Mouse (Mus musculus): Measurements from ENCODE around the gene Aspscr1. TPM values are rescaled to one million over a fixed set of nuclear protein-coding genes. Genes with fewer than 3 reads are reported as not detected.

Aspscr1 gene
- polyA plus RNA-seq, 1 experiment: 95.8 TPM

- Histone ChIP-seq H3K4me3 (replicated peaks; ENCODE audit: extremely low read depth, low read depth, low read length) (no peak overlapping the region), H3K4me1 (ENCODE audit: control insufficient read depth, insufficient read depth, low read length) (peaks cover 9% of the 10 kb centered on the region)
- peak; percentile 17 for DNase-seq
- 87% methylated on average over 13 of the region's 13 CpGs for WGBS
- no peak for TF ChIP-seq CTCF (IDR thresholded peaks at IDR 0.05; ENCODE audit: insufficient read depth, low read length)
- 0 out of 2 replicates have a peak, but pooled peaks have one; percentile 17 for TF ChIP-seq POLR2A (IDR thresholded peaks at IDR 0.05; ENCODE audit: borderline replicate concordance, extremely low read depth, low read depth, low read length)
Measured at GRCm38 (mm10) chr11:120719841-120720376, 47.1 kb downstream of the Aspscr1 start.

DNA sequence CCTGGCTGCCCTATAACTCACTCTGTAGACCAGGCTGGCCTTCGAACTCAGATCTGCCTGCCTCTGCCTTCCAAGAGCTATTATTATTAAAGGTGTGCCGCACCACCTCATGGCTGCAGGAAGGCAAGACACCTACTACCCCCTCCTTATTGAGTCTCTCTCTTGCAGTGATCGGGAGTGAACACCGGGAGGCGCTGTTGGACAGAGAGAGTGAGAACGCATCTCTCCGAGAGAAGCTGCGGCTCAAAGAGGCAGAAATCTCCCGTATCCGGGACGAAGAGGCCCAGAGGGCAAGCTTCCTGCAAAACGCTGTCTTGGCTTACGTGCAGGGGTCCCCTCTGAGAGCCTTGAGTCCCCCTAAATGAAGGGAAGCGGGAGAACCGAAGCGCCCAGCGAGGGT, 47.7 kb downstream of the Aspscr1 start:
- DNase-seq: peak; percentile 91
- peaks cover 9% of the 10 kb centered on the region for H3K4me1 ChIP-seq (ENCODE audit: control insufficient read depth, insufficient read depth, low read length)
- H3K4me3 ChIP-seq (replicated peaks; ENCODE audit: extremely low read depth, low read depth, low read length): no peak overlapping the region
- TF ChIP-seq POLR2A (IDR thresholded peaks at IDR 0.05; ENCODE audit: borderline replicate concordance, extremely low read depth, low read depth, low read length) (no peak), CTCF (IDR thresholded peaks at IDR 0.05; ENCODE audit: insufficient read depth, low read length) (peak; percentile 97)
- 12% methylated on average over 17 of the region's 17 CpGs for WGBS

DNA sequence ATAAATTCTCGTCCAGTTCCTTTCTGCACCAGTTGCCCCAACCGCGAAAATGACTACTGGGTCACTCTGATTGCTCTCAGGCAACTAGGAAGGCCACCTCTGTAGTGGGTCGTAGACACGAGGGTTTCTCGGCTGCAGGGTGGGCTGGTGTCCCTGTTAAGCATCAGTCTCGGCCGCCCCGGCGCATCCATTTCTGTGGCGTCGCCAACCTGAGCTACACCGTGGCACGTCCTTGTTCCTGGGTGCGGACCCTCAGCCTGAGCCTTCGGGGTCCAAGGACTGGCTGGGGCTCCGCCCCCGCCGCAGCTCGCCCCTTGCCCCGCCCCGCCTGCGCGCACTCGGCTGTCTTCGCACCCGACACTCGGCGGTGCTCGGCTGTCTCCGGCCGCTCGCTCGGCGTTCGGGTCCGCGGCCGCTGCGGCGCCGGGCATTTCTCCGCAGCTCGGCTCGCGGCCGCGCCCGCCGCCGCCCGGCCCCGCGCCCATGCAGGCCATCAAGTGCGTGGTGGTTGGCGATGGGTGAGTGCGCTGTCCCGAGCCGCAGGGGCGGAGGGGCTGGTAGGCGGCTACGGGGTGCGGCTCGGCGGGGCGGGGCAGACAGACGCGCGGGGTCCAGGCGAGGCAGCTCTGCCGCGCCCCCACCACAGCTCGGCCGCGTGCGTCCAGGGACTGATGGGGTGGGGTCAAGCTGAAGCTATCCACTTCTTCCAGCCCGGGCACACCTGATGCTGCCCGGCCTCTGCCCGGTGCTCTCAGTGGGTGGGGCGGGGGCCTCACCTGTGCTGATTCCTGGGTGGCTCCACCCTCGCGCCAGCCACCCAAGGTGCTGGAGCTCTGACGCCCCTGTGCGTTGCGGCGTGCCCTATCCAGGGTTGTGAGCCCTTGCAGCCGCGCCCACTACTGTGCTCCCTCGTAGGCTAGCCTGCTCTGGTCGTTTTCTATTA, 48.6 kb downstream of the Aspscr1 start, which contains the start of gene Rac3:
Gene Rac3 (plus strand): TSS at position 347 of the 943 bp plus-strand sequence.
- Histone ChIP-seq H3K4me1 (ENCODE audit: control insufficient read depth, insufficient read depth, low read length) (peaks cover 11% of the 10 kb centered on the region), H3K4me3 (replicated peaks; ENCODE audit: extremely low read depth, low read depth, low read length) (peak within 1 kb of the TSS; percentile 47)
- no peak for TF ChIP-seq CTCF (IDR thresholded peaks at IDR 0.05; ENCODE audit: insufficient read depth, low read length)
- no peak for TF ChIP-seq POLR2A (IDR thresholded peaks at IDR 0.05; ENCODE audit: borderline replicate concordance, extremely low read depth, low read depth, low read length)
- under 1% methylated on average over 90 of the region's 90 CpGs for WGBS
- peak; percentile 67 for DNase-seq

DNA sequence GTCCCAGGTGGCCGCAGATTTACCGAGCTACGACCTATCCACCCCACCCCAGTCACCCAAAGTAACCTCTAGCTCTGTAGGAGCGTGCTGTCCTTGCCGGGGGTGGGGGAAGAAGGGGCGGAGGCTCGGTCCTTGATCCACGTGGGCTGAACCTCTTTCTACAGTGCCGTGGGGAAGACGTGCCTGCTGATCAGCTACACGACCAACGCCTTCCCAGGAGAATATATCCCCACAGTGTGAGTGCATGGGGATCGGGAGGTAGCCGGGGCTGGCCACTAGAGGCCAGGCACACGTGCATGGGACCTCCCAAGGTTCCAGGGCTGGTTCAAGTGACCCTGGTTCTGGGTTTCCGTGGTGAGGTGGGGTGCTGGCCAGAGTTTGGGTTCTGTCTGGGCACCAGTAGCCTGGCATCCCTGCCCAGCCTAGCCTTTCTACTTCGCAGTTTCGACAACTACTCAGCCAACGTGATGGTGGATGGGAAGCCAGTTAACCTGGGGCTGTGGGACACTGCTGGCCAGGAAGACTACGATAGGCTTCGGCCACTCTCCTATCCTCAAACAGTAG, 49.4 kb downstream of the Aspscr1 start:
- H3K4me3 ChIP-seq (replicated peaks; ENCODE audit: extremely low read depth, low read depth, low read length): peak overlapping the region; percentile 47
- DNase-seq: peak; percentile 33

GRCm38 (mm10) chr11:120722761-120723382, 50.1 kb downstream of the Aspscr1 start:
- TF ChIP-seq CTCF (IDR thresholded peaks at IDR 0.05; ENCODE audit: insufficient read depth, low read length) (no peak), POLR2A (IDR thresholded peaks at IDR 0.05; ENCODE audit: borderline replicate concordance, extremely low read depth, low read depth, low read length) (peak; percentile 4; the same call in 1 of the 2 replicates)
- Histone ChIP-seq H3K4me1 (ENCODE audit: control insufficient read depth, insufficient read depth, low read length) (peaks cover 12% of the 10 kb centered on the region), H3K4me3 (replicated peaks; ENCODE audit: extremely low read depth, low read depth, low read length) (peak overlapping the region; percentile 2)
- peak; percentile 46 for DNase-seq
- 74% methylated on average over 11 of the region's 11 CpGs for WGBS

More for the DNA sequence above, 49.4 kb downstream of the Aspscr1 start:
- TF ChIP-seq CTCF (IDR thresholded peaks at IDR 0.05; ENCODE audit: insufficient read depth, low read length) (no peak), POLR2A (IDR thresholded peaks at IDR 0.05; ENCODE audit: borderline replicate concordance, extremely low read depth, low read depth, low read length) (no peak; the same call in 1 of the 2 replicates)
- H3K4me1 ChIP-seq (ENCODE audit: control insufficient read depth, insufficient read depth, low read length): peaks cover 12% of the 10 kb centered on the region
- 16% methylated on average over 21 of the region's 21 CpGs for WGBS

GRCm38 (mm10) chr11:120723509-120723908, 50.7 kb downstream of the Aspscr1 start:
- Histone ChIP-seq H3K4me3 (replicated peaks; ENCODE audit: extremely low read depth, low read depth, low read length) (no peak overlapping the region), H3K4me1 (ENCODE audit: control insufficient read depth, insufficient read depth, low read length) (peaks cover 12% of the 10 kb centered on the region)
- DNase-seq: peak; percentile 26
- TF ChIP-seq CTCF (IDR thresholded peaks at IDR 0.05; ENCODE audit: insufficient read depth, low read length) (no peak), POLR2A (IDR thresholded peaks at IDR 0.05; ENCODE audit: borderline replicate concordance, extremely low read depth, low read depth, low read length) (peak; percentile 8; the same call in 1 of the 2 replicates)
- WGBS: 75% methylated on average over 7 of the region's 7 CpGs

DNA sequence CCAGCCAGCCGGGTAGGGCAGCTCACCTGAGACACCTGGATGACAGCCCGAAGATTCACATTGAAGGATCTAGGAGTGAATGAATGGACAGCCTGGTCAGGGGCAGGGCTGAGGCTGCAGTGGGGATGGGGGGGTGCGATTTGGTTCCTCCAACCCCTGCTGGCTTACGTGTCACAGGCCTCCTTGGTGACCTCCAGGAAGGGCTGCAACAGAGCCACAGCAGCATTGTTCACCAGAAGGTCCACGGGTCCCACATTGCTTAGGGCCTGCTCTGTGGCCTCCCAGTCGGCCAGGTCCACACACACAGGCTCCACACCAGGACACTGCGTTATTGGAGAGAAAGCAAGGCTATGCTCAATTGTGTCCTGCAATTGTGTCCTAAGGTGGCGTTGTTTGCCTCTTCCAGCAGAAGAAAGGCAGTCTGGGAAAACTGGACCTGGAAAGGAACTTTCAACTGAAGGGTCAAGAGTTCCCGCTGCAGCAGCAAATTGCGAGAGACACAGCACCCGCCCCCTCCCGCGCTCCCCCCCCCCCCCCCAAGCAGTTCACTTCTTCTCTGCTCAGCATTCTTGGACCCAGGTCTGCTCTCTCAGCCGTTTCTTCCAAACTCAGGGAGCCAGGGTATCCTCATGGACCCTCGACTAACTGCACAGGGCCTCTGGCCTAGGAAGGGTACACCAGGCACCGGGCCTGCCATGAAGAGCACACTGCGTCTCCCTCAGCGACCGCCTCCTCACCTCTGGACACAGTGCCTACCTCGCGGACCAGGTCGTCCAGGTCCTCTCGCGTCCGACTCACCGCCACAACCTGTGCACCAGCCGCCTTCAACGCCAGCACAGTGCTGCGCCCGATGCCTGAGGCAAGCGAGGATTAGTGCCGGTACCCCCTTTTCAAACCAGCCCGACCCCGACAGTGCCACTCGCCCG, 53.7 kb downstream of the Aspscr1 start:
- Histone ChIP-seq H3K4me1 (ENCODE audit: control insufficient read depth, insufficient read depth, low read length) (peaks cover 9% of the 10 kb centered on the region), H3K4me3 (replicated peaks; ENCODE audit: extremely low read depth, low read depth, low read length) (peak overlapping the region; percentile 89)
- peak; percentile 46 for DNase-seq
- 20% methylated on average over 36 of the region's 36 CpGs for WGBS
- TF ChIP-seq POLR2A (IDR thresholded peaks at IDR 0.05; ENCODE audit: borderline replicate concordance, extremely low read depth, low read depth, low read length) (peak; percentile 44; the same call in 1 of the 2 replicates), CTCF (IDR thresholded peaks at IDR 0.05; ENCODE audit: insufficient read depth, low read length) (no peak)

- peak; percentile 88 for DNase-seq
Measured at GRCm38 (mm10) chr11:120727169-120727527, 54.4 kb downstream of the Aspscr1 start, which contains the start of gene Dcxr. TSS of gene Dcxr (minus strand) at chr11:120727281.

More at GRCm38 (mm10) chr11:120727169-120727527, 54.4 kb downstream of the Aspscr1 start, which contains the start of gene Dcxr:
- Histone ChIP-seq H3K4me1 (ENCODE audit: control insufficient read depth, insufficient read depth, low read length) (peaks cover 4% of the 10 kb centered on the region; the same call in 1 of the 2 replicates), H3K4me3 (replicated peaks; ENCODE audit: extremely low read depth, low read depth, low read length) (peak within 1 kb of the TSS; percentile 89)
- peak; percentile 53 for TF ChIP-seq CTCF (IDR thresholded peaks at IDR 0.05; ENCODE audit: insufficient read depth, low read length)
- peak; percentile 87; the same call in 1 of the 2 replicates for TF ChIP-seq POLR2A (IDR thresholded peaks at IDR 0.05; ENCODE audit: borderline replicate concordance, extremely low read depth, low read depth, low read length)
- WGBS: 0% methylated on average over 14 of the region's 14 CpGs
